Mouse (Mus musculus) forebrain, embryonic 15.5 days (tissue): ENCODE measurements at regions not wholly inside any gene's neighbourhood (a gene's known extent, or its start where the extent isn't known, plus 50 kb on each side); places are given as distances from the start of the nearest gene placed in this dataset.

ENCODE experiments used
- ATAC-seq: fragments of 200-750 bp; cut with Nextera tagmentation; replicated peaks from 2 replicates; pipeline ENCODE4 v1.8.0; 2017; ENCODE audit warnings: mild to moderate bottlenecking, moderate TSS enrichment, moderate library complexity
- H3K27ac ChIP-seq: fragments of 300-500 bp; sonication (generic); replicated peaks from 2 replicates; pipeline ENCODE4 v1.5.1; 2015; ENCODE audit warnings: mild to moderate bottlenecking, inconsistent platforms
- H3K27me3 ChIP-seq: fragments of 300-500 bp; sonication (generic); 2 replicates; pipeline ENCODE4 v1.6.1; 2015; ENCODE audit warnings: inconsistent platforms
- H3K36me3 ChIP-seq: fragments of 300-500 bp; sonication (generic); 2 replicates; pipeline ENCODE4 v1.6.1; 2015; ENCODE audit warnings: mild to moderate bottlenecking, inconsistent platforms
- H3K4me1 ChIP-seq: fragments of 300-500 bp; sonication (generic); 2 replicates; pipeline ENCODE4 v1.6.1; 2015; ENCODE audit warnings: inconsistent platforms
- H3K4me2 ChIP-seq: fragments of 300-500 bp; sonication (generic); replicated peaks from 2 replicates; pipeline ENCODE4 v1.6.1; 2015; ENCODE audit warnings: mild to moderate bottlenecking, inconsistent platforms
- H3K4me3 ChIP-seq: fragments of 300-500 bp; sonication (generic); 2 replicates; pipeline ENCODE4 v1.5.1; 2015; ENCODE audit warnings: mild to moderate bottlenecking, inconsistent platforms
- H3K9ac ChIP-seq: fragments of 300-500 bp; sonication (generic); replicated peaks from 2 replicates; pipeline ENCODE4 v1.6.1; 2015; ENCODE audit warnings: mild to moderate bottlenecking, inconsistent platforms
- H3K9me3 ChIP-seq: fragments of 300-500 bp; sonication (generic); 2 replicates; pipeline ENCODE4 v1.6.1; 2016; ENCODE audit warnings: inconsistent platforms
- WGBS: fragments of 180-500 bp; shearing (Covaris S2); methylation state at CpG from one replicate; pipeline ENCODE4 v1.1.7; 2015; ENCODE audit warnings: mixed read lengths; 5-methylcytosine and 5-hydroxymethylcytosine counted together

GRCm38 (mm10) chr9:34143131-34143795 is 342.4 kb upstream of the Kirrel3 start:
- no peak overlapping the region for H3K9ac ChIP-seq
- H3K4me3 ChIP-seq: no peak overlapping the region
- no peak overlapping the region for H3K4me2 ChIP-seq
- no peaks in the 10 kb centered on the region for H3K27me3 ChIP-seq
- no peak for ATAC-seq
- H3K27ac ChIP-seq: peak overlapping the region; percentile 33; the same call in 1 of the 2 replicates
- no peaks in the 10 kb centered on the region for H3K36me3 ChIP-seq
- H3K4me1 ChIP-seq: no peaks in the 10 kb centered on the region
- H3K9me3 ChIP-seq: no peaks in the 10 kb centered on the region
- WGBS: 63% methylated on average over 4 of the region's 4 CpGs

GRCm38 (mm10) chr9:34155240-34156019 is 330.3 kb upstream of the Kirrel3 start:
- Histone ChIP-seq H3K27me3 (no peaks in the 10 kb centered on the region), H3K4me1 (peaks cover 11% of the 10 kb centered on the region), H3K4me3 (no peak overlapping the region), H3K9ac (no peak overlapping the region), H3K4me2 (no peak overlapping the region), H3K27ac (no peak overlapping the region), H3K36me3 (no peaks in the 10 kb centered on the region), H3K9me3 (no peaks in the 10 kb centered on the region)
- no peak for ATAC-seq
- 54% methylated on average over 11 of the region's 11 CpGs for WGBS

GRCm38 (mm10) chr9:34156581-34156980 is 329.1 kb upstream of the Kirrel3 start:
- no peak overlapping the region for H3K9ac ChIP-seq
- H3K27me3 ChIP-seq: no peaks in the 10 kb centered on the region
- ATAC-seq: no peak
- no peak overlapping the region for H3K27ac ChIP-seq
- H3K4me1 ChIP-seq: peaks cover 11% of the 10 kb centered on the region
- no peak overlapping the region for H3K4me3 ChIP-seq
- 42% methylated on average over 3 of the region's 3 CpGs for WGBS
- H3K36me3 ChIP-seq: no peaks in the 10 kb centered on the region
- H3K4me2 ChIP-seq: no peak overlapping the region
- H3K9me3 ChIP-seq: no peaks in the 10 kb centered on the region

- no peak overlapping the region for H3K4me3 ChIP-seq
- H3K36me3 ChIP-seq: no peaks in the 10 kb centered on the region
- H3K4me2 ChIP-seq: no peak overlapping the region
- no peak overlapping the region for H3K9ac ChIP-seq
- WGBS: 45% methylated on average over 3 of the region's 3 CpGs
- H3K9me3 ChIP-seq: no peaks in the 10 kb centered on the region
- peaks cover 5% of the 10 kb centered on the region; the same call in 1 of the 2 replicates for H3K4me1 ChIP-seq
- H3K27me3 ChIP-seq: no peaks in the 10 kb centered on the region
- ATAC-seq: no peak
- H3K27ac ChIP-seq: peak overlapping the region; percentile 48; the same call in 1 of the 2 replicates
Measured at GRCm38 (mm10) chr9:34161119-34161518, 324.6 kb upstream of the Kirrel3 start.

GRCm38 (mm10) chr9:34186314-34186713 is 299.4 kb upstream of the Kirrel3 start:
- H3K4me3 ChIP-seq: no peak overlapping the region
- no peaks in the 10 kb centered on the region for H3K36me3 ChIP-seq
- H3K4me1 ChIP-seq: no peaks in the 10 kb centered on the region
- no peak for ATAC-seq
- H3K9ac ChIP-seq: no peak overlapping the region
- 87% methylated on average over 4 of the region's 4 CpGs for WGBS
- no peaks in the 10 kb centered on the region for H3K27me3 ChIP-seq
- no peaks in the 10 kb centered on the region for H3K9me3 ChIP-seq
- H3K27ac ChIP-seq: no peak overlapping the region
- H3K4me2 ChIP-seq: no peak overlapping the region

- no peak for ATAC-seq
- no peaks in the 10 kb centered on the region for H3K36me3 ChIP-seq
- H3K27me3 ChIP-seq: no peaks in the 10 kb centered on the region
- H3K4me1 ChIP-seq: no peaks in the 10 kb centered on the region
- no peak overlapping the region for H3K4me2 ChIP-seq
- no peak overlapping the region for H3K9ac ChIP-seq
- H3K9me3 ChIP-seq: no peaks in the 10 kb centered on the region
- no peak overlapping the region for H3K27ac ChIP-seq
- no peak overlapping the region for H3K4me3 ChIP-seq
Measured at GRCm38 (mm10) chr9:34192542-34192941, 293.2 kb upstream of the Kirrel3 start.

GRCm38 (mm10) chr9:34202122-34202941 is 283.4 kb upstream of the Kirrel3 start:
- Histone ChIP-seq H3K4me2 (peak overlapping the region; percentile 26), H3K4me1 (peaks cover 22% of the 10 kb centered on the region), H3K4me3 (0 out of 2 replicates have a peak overlapping the region, but pooled peaks have one; percentile 3), H3K36me3 (no peaks in the 10 kb centered on the region), H3K27me3 (no peaks in the 10 kb centered on the region), H3K27ac (no peak overlapping the region), H3K9me3 (no peaks in the 10 kb centered on the region), H3K9ac (no peak overlapping the region)
- 32% methylated on average over 13 of the region's 13 CpGs for WGBS
- ATAC-seq: peak; percentile 38

- 11% methylated on average over 11 of the region's 11 CpGs for WGBS
- peaks cover 22% of the 10 kb centered on the region for H3K4me1 ChIP-seq
- ATAC-seq: peak; percentile 35; the same call in 1 of the 2 replicates
- no peak overlapping the region for H3K27ac ChIP-seq
- peak overlapping the region; percentile 26 for H3K4me2 ChIP-seq
- H3K4me3 ChIP-seq: 0 out of 2 replicates have a peak overlapping the region, but pooled peaks have one; percentile 3
- H3K27me3 ChIP-seq: no peaks in the 10 kb centered on the region
- no peaks in the 10 kb centered on the region for H3K9me3 ChIP-seq
- no peak overlapping the region for H3K9ac ChIP-seq
- no peaks in the 10 kb centered on the region for H3K36me3 ChIP-seq
Measured at GRCm38 (mm10) chr9:34202942-34203551, 282.6 kb upstream of the Kirrel3 start.

GRCm38 (mm10) chr9:34203624-34204365 is 281.9 kb upstream of the Kirrel3 start:
- Histone ChIP-seq H3K4me3 (no peak overlapping the region), H3K9ac (no peak overlapping the region), H3K4me2 (no peak overlapping the region), H3K9me3 (no peaks in the 10 kb centered on the region), H3K36me3 (no peaks in the 10 kb centered on the region), H3K27ac (no peak overlapping the region), H3K4me1 (peaks cover 22% of the 10 kb centered on the region), H3K27me3 (no peaks in the 10 kb centered on the region)
- WGBS: 4% methylated on average over 7 of the region's 7 CpGs
- no peak for ATAC-seq

GRCm38 (mm10) chr9:34204479-34204878 is 281.2 kb upstream of the Kirrel3 start:
- Histone ChIP-seq H3K9me3 (no peaks in the 10 kb centered on the region), H3K4me2 (no peak overlapping the region), H3K27ac (no peak overlapping the region), H3K36me3 (no peaks in the 10 kb centered on the region), H3K27me3 (no peaks in the 10 kb centered on the region), H3K4me3 (no peak overlapping the region), H3K4me1 (peaks cover 22% of the 10 kb centered on the region), H3K9ac (no peak overlapping the region)
- no peak for ATAC-seq
- WGBS: 11% methylated on average over 2 of the region's 2 CpGs

GRCm38 (mm10) chr9:34231561-34231960 is 254.1 kb upstream of the Kirrel3 start:
- Histone ChIP-seq H3K27me3 (no peaks in the 10 kb centered on the region), H3K4me3 (no peak overlapping the region), H3K9me3 (no peaks in the 10 kb centered on the region), H3K36me3 (no peaks in the 10 kb centered on the region), H3K27ac (no peak overlapping the region), H3K9ac (no peak overlapping the region), H3K4me1 (no peaks in the 10 kb centered on the region), H3K4me2 (no peak overlapping the region)
- no peak for ATAC-seq
- 22% methylated on average over 2 of the region's 2 CpGs for WGBS
